Mouse (Mus musculus): ENCODE results near the gene Rpp30.

Rpp30 gene

GRCm38 (mm10) chr19:36128440-36128839 lies 44.9 kb downstream of the Rpp30 start:
- DNase-seq (ENCODE audit: low read depth), result no peak

DNA sequence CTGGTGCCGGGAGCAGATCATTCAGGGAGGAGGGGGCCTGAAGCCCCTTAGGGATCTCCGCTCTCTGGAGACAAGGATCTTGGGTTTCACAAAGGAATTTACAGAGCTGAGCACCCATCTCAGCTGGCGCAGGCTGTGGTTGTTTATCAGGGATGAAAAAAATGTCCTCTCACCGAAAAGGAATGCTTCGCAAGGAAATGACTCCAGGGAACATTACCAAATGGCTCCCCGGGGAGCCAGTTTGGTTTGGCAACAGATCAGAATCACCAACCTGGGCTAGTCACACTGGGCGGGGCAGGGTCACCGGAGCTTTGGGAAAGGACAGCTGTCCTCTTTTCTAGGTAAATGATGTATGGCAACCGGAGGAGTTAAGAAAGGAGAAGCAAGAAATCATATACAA lies 45.7 kb downstream of the Rpp30 start:
- no peak for DNase-seq (ENCODE audit: low read depth)

DNA sequence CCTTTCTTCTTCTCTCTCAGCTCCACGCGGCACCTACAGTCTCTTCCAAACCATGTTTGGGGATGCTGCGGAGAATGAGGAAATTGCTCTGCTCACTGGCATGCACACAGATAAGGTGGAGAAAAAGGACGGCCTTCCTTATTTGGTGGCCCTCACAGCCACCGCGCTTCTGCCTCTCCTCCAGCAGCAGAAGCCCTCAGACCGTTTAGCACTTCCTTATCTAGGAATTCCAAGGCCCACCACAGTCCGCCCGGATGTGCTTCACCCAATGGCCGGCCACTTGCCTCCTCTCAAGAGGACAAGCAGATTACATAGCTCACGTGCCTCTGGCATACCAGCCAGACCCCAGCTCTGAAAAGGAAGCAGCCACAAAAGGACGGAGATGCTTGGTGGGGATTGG lies 46.1 kb downstream of the Rpp30 start:
- DNase-seq (ENCODE audit: low read depth), result no peak

DNA sequence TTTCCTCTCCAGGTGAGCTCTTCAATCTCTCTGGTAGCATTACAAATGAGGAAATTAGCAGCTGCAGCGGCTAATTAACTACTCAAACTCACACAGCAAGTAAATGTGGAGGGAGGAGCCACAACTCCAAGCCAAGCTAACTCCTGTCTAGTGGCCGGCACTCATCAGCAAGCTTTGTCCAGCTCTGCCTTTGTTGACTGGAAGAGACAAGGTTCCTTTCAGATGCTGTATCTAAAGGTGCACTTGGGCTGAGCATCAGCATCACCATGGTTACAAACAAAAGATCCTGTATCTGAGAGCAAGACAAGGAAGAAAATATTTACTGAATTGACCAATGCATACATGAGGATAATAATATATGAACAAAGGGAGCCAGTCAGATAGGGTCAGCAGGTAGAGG lies 46.7 kb downstream of the Rpp30 start:
- DNase-seq (ENCODE audit: low read depth), result no peak

- DNase-seq (ENCODE audit: low read depth), result no peak
Measured at GRCm38 (mm10) chr19:36131990-36132389, 48.5 kb downstream of the Rpp30 start.

DNA sequence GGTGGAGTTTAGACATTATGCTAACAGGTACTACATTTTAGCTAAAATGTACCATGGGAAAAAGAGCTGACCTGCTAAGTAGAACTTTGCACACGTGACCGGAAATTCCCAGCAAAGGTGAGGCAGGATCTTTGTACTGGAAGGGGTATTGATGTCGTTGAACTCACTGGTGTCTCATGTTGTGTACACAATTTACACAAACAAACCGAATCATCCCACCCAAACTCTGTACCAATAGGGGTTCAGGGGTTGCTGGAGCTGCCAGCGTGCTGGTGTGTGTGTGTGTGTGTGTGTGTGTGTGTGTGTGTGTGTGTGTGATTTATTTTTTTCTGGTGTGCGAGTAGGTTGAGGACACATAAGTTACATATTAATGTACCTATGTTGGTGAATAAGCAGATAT lies 49.5 kb downstream of the Rpp30 start:
- DNase-seq (ENCODE audit: low read depth), result no peak

GRCm38 (mm10) chr19:36133731-36134130 lies 50.2 kb downstream of the Rpp30 start:
- no peak for DNase-seq (ENCODE audit: low read depth)

DNA sequence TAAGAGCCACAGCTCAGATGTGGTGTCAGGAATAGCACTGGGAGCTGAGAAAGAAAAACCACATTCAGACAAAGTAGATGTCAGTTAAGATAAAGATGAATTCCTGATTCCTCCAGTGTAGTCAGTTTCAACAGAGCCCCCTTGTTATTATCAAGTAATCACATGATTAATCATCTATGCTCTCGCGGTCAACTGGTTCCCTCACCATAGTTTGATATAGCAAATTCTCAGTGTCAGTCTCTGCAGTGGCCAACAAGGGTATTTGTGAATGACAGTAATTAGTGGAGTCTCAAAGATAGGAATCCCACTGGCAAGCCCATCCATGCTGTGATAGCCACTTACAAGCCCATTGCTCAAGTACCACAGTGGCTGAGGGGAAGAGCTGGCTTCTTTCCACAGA lies 60.1 kb downstream of the Rpp30 start:
- no peak for DNase-seq (ENCODE audit: low read depth)

DNA sequence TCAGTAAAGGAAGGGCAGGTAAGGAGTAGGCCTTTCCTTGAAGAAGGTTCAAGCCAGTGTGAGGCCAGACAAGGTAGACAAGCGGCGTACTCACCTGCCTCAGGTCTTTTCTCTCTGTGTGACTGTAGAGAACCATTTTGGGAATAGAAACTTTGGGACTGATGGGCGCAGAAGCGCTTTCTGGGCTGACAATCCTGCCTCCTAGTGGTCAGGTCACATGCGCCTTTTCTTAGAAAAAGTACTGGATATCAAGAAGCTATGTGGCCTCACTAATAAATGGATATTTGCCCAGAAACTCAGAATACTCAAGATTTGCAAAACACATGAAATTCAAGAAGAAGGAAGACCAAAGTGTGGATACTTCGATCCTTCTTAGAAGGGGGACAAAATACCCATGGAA lies 65.1 kb downstream of the Rpp30 start:
- DNase-seq (ENCODE audit: low read depth), result no peak

DNA sequence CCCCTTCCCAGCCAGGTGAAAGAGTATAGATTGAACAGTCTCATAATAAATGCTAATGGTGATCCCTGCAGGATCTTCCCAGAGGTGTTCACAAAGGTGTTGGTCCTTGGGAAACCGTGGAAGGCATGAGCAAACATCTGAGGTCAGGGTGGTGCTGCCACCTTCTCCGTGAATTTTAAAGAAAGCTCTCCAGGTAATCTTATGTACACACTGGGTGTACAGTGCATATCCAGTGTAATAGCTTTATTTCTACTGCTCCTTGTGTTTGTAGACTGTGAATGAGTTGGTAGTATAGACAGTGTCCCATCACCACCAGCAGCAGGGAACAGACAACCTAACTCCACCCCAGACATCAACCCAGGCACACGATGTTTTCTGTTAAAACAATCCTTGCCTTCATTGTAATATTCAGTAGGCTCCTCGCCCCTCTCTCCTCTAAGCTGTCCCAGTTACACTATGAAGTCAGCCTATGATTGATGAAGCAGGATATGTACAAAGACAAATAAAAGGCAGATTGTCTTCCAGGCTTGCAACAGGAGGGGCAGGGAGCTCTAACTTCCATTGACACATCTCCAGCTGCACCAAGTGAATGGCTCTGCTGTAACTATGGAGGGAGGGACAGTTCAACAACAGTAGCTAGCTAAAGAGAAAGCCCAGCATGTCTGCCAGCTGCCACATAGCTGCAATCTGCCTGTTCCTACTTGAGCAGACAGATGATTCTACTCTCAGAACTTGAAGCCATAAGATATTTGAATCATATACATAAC lies 66.9 kb downstream of the Rpp30 start:
- DNase-seq (ENCODE audit: low read depth), result no peak

Measured in c-Kit-positive CD71-positive TER-119-negative erythroid progenitor cells, embryonic 14.5 days (primary cell).